In the genomic region with DNA sequence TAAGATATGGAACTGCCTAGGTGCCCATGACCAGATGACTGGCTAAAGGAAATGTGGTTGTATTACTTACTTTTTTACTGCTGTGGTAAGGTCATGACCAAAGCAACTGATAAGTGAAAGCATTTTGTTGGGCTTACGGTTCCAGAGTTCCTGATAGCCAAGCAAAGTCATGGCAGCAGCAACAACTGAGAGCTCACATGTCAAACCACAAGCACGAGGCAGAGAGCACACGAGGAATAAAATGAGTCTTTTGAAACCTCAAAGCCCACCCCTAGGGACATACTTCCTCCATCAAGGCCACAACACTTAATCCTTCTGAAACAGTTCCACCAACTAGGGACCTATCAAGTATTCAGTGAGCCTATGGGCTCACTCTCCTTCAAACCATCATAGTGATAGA, we compare ENCODE assay signal across 25 mouse cellular contexts. TPM values are rescaled to one million over a fixed set of nuclear protein-coding genes. Genes with fewer than 3 reads are reported as not detected.
"Had no signal": no experiment of that assay in that cellular context is flagged by ENCODE, and none has a peak within 500 bp of the region (broad histone marks: within the 10 kb centered on the region; RNA-seq: fewer than 3 reads in every experiment).

No protein-coding gene starts in this region.

- H3K27ac ChIP-seq: embryonic facial prominence, embryonic 10.5 days; embryonic facial prominence, embryonic 12.5 days; embryonic facial prominence, embryonic 13.5 days; embryonic facial prominence, embryonic 15.5 days; forebrain, embryonic 10.5 days; forebrain, embryonic 12.5 days; forebrain, embryonic 13.5 days; forebrain, embryonic 15.5 days; gastrocnemius, adult 2 months; heart, adult 2 months had no signal

- DNase-seq: cerebellum, adult 9-11 months; cerebellum, postnatal 10 days; cerebellum, postnatal 14 days; cerebellum, postnatal 25 days; cerebellum, postnatal 36 days; embryo, embryonic 11 days; forebrain, postnatal 0 days; gastrocnemius, adult 2 months; gastrocnemius, postnatal 10 days; gastrocnemius, postnatal 14 days; gastrocnemius, postnatal 25 days; gastrocnemius, postnatal 36 days; heart, adult 11 months; heart, adult 18-20 months; heart, adult 2 months had no signal

- H3K4me3 ChIP-seq: embryonic facial prominence, embryonic 10.5 days; embryonic facial prominence, embryonic 12.5 days; embryonic facial prominence, embryonic 13.5 days; embryonic facial prominence, embryonic 15.5 days; erythroblast, embryonic 14.5 days; forebrain, embryonic 10.5 days; forebrain, embryonic 12.5 days; forebrain, embryonic 13.5 days; forebrain, embryonic 15.5 days; gastrocnemius, adult 2 months; heart, adult 2 months had no signal

- H3K4me2 ChIP-seq: embryonic facial prominence, embryonic 12.5 days; embryonic facial prominence, embryonic 13.5 days; embryonic facial prominence, embryonic 15.5 days; forebrain, embryonic 12.5 days; forebrain, embryonic 13.5 days; forebrain, embryonic 15.5 days had no signal

- H3K36me3 ChIP-seq: embryonic facial prominence, embryonic 10.5 days; embryonic facial prominence, embryonic 12.5 days; embryonic facial prominence, embryonic 13.5 days; embryonic facial prominence, embryonic 15.5 days; forebrain, embryonic 10.5 days; forebrain, embryonic 12.5 days; forebrain, embryonic 15.5 days had no signal

- H3K4me1 ChIP-seq: embryonic facial prominence, embryonic 10.5 days; embryonic facial prominence, embryonic 12.5 days; embryonic facial prominence, embryonic 13.5 days; embryonic facial prominence, embryonic 15.5 days; forebrain, embryonic 10.5 days; forebrain, embryonic 12.5 days; forebrain, embryonic 13.5 days; forebrain, embryonic 15.5 days had no signal

- H3K27me3 ChIP-seq: embryonic facial prominence, embryonic 12.5 days; embryonic facial prominence, embryonic 13.5 days; embryonic facial prominence, embryonic 15.5 days; forebrain, embryonic 12.5 days; forebrain, embryonic 13.5 days; forebrain, embryonic 15.5 days had no signal

- H3K9me3 ChIP-seq: embryonic facial prominence, embryonic 10.5 days; embryonic facial prominence, embryonic 12.5 days; embryonic facial prominence, embryonic 13.5 days; embryonic facial prominence, embryonic 15.5 days; forebrain, embryonic 10.5 days; forebrain, embryonic 12.5 days; forebrain, embryonic 13.5 days; forebrain, embryonic 15.5 days had no signal

- H3K9ac ChIP-seq: embryonic facial prominence, embryonic 12.5 days; embryonic facial prominence, embryonic 13.5 days; embryonic facial prominence, embryonic 15.5 days; forebrain, embryonic 12.5 days; forebrain, embryonic 13.5 days; forebrain, embryonic 15.5 days; forebrain, postnatal 0 days had no signal

RNA-seq across cellular contexts. Expression of a gene that starts 6.8 kb away (rescaled TPM):
- total RNA-seq: gastrocnemius, adult 8-10 months had no signal
